Mouse (Mus musculus) erythroblast, embryonic 14.5 days (primary cell): ENCODE measurements around the gene Ppp3ca.

Experiments used
- GATA1 ChIP-seq: IDR thresholded peaks from 2 replicates; pipeline ENCODE4 v1.6.1; 2012; ENCODE audit warnings: low read length, inconsistent platforms, mixed read lengths
- TAL1 ChIP-seq: IDR thresholded peaks from 3 replicates; pipeline ENCODE4 v1.6.1; 2012; ENCODE audit warnings: low read length, inconsistent platforms, mixed read lengths

- TF ChIP-seq GATA1 = no peak
- no peak for TF ChIP-seq TAL1
These were observed 13.4 kb upstream of the Ppp3ca start for GRCm38 (mm10) chr3:136656460-136657035.
